Mouse (Mus musculus): ENCODE data around the gene Cep295nl. TPM values are rescaled to one million over a fixed set of nuclear protein-coding genes. Genes with fewer than 3 reads are reported as not detected.

Gene Cep295nl
- polyA plus RNA-seq, 1 experiment = not detected

DNA sequence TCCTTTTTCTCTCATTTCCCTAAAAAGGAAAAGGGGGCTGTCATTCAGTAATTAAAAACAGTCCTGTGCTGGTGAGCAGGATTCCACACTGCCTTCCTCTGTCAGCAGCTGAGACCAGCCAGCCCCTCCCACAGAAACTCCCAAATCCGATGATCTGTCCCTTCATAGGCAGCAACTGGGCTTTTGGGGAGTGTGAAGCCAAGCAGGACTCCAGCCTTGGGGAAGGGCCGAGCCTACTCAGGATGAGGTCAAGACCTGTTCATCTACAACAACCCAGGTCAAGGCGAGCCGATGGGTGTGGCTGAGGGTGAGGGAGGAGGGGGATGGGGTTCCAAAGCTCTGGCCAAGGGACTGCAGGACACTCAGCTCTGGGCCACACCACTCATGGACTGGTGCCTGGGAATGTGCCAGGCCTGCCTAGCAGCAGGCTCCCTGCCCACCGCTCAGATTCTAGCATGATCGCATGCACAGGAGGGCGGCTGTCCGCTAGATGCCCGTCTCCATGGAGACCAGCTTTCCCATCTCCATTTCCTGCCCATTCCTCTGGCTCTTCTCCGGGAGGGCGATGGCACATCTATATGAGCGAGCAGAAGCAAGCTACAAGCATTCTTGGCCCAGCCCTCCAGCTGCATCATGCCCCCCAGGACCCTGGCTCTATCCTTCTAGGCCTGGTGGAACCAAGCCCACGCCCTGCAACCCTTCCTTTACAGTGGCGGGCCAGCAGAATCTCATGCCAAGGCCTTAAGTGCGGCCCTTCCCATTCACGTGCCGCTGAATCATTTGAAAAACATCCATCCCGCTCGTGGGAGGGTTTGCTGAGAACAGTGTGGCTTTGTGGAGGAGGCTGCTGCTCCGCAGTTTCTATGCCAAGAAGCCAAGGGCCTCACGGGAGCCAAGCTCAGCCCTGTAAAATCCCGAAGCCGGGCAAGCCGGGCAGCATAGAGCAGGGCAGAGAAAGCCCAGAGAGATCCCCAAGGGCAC is 15.0 kb downstream of the Cep295nl start:
- no peak for TF ChIP-seq FLI1 (IDR thresholded peaks at IDR 0.05; ENCODE audit: low read length)
- no peak for TF ChIP-seq GATA1 (IDR thresholded peaks at IDR 0.05; ENCODE audit: borderline replicate concordance, low read length)
- no peaks in the 10 kb centered on the region for H3K9me3 ChIP-seq
- H3K4me3 ChIP-seq (replicated peaks) = no peak overlapping the region
- peaks cover 9% of the 10 kb centered on the region for H3K4me1 ChIP-seq
- H3K36me3 ChIP-seq (replicated peaks; ENCODE audit: low read length) = no peaks in the 10 kb centered on the region
- H3K27me3 ChIP-seq (replicated peaks) = peaks cover 81% of the 10 kb centered on the region

DNA sequence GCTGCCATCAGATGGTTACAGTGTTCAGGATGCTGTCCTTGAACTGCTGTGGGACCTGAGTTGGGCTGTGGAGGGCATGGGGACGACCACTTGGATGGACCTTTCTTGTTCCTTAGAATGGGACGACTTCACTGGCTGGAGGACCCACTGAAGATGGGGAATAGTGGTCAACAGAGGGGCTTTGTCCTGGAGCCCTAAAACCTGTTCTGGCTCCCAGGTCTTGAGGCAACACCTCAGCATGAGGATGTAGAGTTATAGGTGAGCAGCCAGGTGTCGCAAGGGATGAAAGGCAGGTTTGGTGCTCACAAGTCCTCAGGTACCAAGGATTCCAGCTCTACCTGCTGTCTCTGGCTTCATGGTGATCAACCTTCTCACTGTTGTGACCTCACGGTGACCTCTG is 15.8 kb downstream of the Cep295nl start:
- H3K9me3 ChIP-seq = no peaks in the 10 kb centered on the region
- TF ChIP-seq GATA1 (IDR thresholded peaks at IDR 0.05; ENCODE audit: borderline replicate concordance, low read length) (no peak), FLI1 (IDR thresholded peaks at IDR 0.05; ENCODE audit: low read length) (no peak)
- peaks cover 9% of the 10 kb centered on the region for H3K4me1 ChIP-seq
- H3K36me3 ChIP-seq (replicated peaks; ENCODE audit: low read length) = no peaks in the 10 kb centered on the region
- peak overlapping the region; percentile 23 for H3K4me3 ChIP-seq (replicated peaks)
- H3K27me3 ChIP-seq (replicated peaks) = peaks cover 84% of the 10 kb centered on the region

DNA sequence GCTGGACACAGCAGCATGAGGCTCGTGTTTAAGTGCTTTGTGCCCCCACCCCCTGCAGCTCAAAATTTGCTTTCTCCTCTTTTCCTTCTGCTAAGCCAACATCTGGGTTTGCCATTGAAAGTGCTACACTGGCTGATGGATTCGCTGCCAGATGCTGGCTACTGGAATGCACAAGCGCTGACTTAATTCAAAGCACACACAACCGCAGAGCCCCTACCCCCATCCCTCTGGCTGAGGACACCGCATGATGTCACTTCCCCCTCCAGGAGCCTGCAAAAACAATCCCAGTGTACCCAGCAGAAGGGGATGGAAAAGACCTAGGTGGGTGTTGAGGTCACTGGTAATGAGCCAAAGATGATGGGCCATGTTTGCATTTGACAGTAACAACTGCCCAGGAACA is 17.8 kb downstream of the Cep295nl start:
- no peak for TF ChIP-seq GATA1 (IDR thresholded peaks at IDR 0.05; ENCODE audit: borderline replicate concordance, low read length)
- TF ChIP-seq FLI1 (IDR thresholded peaks at IDR 0.05; ENCODE audit: low read length) = no peak
- Histone ChIP-seq H3K36me3 (replicated peaks; ENCODE audit: low read length) (no peaks in the 10 kb centered on the region), H3K27me3 (replicated peaks) (peaks cover 86% of the 10 kb centered on the region), H3K4me3 (replicated peaks) (no peak overlapping the region), H3K4me1 (peaks cover 9% of the 10 kb centered on the region), H3K9me3 (no peaks in the 10 kb centered on the region)

DNA sequence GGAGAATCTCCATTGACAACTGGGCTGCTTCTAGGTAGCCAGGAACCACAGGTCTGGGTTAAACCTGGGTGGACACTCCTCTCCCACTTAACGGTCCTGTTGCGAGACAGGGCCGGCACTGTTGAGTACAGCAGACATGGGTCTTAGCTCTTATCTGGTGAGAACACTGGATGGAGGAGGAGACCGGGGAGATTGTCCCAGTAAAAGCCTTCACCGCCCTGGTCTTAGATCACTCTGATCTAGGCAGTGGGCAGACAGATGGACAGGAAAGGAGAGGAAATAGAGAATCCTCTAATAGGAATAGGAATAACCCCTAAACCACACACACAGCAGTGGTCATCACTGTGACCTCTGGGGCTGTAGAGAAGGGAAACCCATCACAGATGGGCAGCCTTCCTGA is 18.3 kb downstream of the Cep295nl start:
- Histone ChIP-seq H3K4me3 (replicated peaks) (no peak overlapping the region), H3K4me1 (peaks cover 9% of the 10 kb centered on the region), H3K36me3 (replicated peaks; ENCODE audit: low read length) (no peaks in the 10 kb centered on the region), H3K9me3 (no peaks in the 10 kb centered on the region), H3K27me3 (replicated peaks) (peaks cover 90% of the 10 kb centered on the region)
- no peak for TF ChIP-seq GATA1 (IDR thresholded peaks at IDR 0.05; ENCODE audit: borderline replicate concordance, low read length)
- no peak for TF ChIP-seq FLI1 (IDR thresholded peaks at IDR 0.05; ENCODE audit: low read length)

DNA sequence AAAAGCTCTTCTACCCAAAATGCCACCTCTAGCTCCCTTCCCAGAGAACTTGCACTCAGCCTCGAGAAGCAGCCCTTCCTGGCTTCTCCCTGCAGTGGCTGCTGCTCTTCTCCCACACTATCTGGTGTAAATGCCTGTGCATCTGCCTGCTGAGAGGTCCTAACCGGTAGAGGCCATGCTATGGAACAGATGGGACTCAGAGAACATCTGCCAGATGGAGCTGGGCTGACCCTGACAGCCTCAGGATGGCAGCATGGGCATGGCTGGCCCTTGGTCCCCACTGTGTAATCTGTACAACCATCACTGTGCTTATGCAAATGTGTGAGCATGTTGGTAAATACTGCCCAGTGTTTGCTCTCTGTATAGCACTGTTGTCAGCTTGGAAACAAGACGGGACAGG is 19.7 kb downstream of the Cep295nl start:
- Histone ChIP-seq H3K36me3 (replicated peaks; ENCODE audit: low read length) (no peaks in the 10 kb centered on the region), H3K9me3 (no peaks in the 10 kb centered on the region), H3K4me1 (peaks cover 9% of the 10 kb centered on the region), H3K4me3 (replicated peaks) (no peak overlapping the region), H3K27me3 (replicated peaks) (peaks cover 82% of the 10 kb centered on the region)
- TF ChIP-seq FLI1 (IDR thresholded peaks at IDR 0.05; ENCODE audit: low read length) (no peak), GATA1 (IDR thresholded peaks at IDR 0.05; ENCODE audit: borderline replicate concordance, low read length) (no peak)

DNA sequence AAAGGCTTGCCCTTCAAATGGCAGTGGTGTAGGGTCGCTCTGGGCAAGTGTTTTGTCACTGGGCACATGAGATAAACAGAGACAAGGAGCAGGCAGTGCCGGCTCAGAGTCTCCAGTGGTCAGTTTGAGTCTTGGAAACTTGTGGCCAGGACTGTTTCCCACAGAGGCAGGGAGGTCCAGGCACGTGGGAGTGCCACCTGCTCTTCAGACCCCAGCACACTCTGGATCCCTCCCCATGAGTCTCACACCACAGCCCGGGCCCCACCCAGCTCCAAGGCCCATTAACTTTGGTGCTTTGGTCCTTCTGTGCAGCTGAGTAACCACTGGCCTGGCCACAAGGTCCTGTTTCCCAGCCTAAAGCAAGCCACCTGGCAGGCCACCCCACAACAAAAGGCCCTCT is 20.3 kb downstream of the Cep295nl start:
- TF ChIP-seq GATA1 (IDR thresholded peaks at IDR 0.05; ENCODE audit: borderline replicate concordance, low read length) = no peak

DNA sequence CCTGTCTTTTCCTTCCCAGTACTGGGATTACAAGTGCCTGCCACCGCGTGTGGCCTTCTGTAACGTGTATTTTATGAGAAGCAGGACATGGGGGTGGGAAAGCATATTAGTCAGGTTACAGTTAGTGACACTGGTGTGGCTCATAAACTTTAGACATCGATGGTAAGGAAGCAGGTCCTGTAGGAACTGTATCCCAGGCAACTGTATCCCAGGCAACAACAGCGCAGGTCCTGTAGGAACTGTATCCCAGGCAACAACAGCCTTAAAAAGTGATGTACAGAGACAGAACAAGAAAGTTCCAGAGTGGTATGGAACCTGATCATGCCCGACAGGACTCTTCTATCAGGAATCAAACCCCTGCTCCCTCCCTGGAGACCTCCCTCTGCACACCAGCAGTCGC is 20.8 kb downstream of the Cep295nl start:
- Histone ChIP-seq H3K4me3 (replicated peaks) (no peak overlapping the region), H3K9me3 (no peaks in the 10 kb centered on the region), H3K27me3 (replicated peaks) (peaks cover 77% of the 10 kb centered on the region), H3K36me3 (replicated peaks; ENCODE audit: low read length) (no peaks in the 10 kb centered on the region), H3K4me1 (peaks cover 9% of the 10 kb centered on the region)
- TF ChIP-seq GATA1 (IDR thresholded peaks at IDR 0.05; ENCODE audit: borderline replicate concordance, low read length) (no peak), FLI1 (IDR thresholded peaks at IDR 0.05; ENCODE audit: low read length) (no peak)

More for the DNA sequence above, 20.3 kb downstream of the Cep295nl start:
- Histone ChIP-seq H3K9me3 (no peaks in the 10 kb centered on the region), H3K4me3 (replicated peaks) (no peak overlapping the region), H3K36me3 (replicated peaks; ENCODE audit: low read length) (no peaks in the 10 kb centered on the region), H3K27me3 (replicated peaks) (peaks cover 80% of the 10 kb centered on the region), H3K4me1 (peaks cover 9% of the 10 kb centered on the region)

DNA sequence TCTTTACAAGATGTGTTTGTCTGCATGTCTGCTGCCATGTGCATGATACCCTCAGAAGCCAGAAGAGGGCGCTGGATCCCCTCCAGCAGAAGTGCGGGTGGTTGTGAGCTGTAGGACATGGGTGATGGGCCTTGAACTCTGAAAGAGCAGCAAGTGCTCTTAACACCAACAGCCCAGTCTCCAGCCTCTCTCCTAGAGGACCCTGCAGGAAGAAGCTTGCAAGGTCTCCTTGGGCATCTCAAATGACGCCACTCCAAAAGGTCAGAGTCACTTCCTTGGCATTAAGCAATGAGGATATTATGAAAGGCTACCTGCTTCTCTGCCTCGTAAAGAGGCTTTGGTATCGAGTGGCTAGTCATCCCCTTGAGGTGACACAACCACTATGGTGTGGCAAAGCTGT is 23.6 kb downstream of the Cep295nl start:
- no peak for TF ChIP-seq GATA1 (IDR thresholded peaks at IDR 0.05; ENCODE audit: borderline replicate concordance, low read length)
- TF ChIP-seq FLI1 (IDR thresholded peaks at IDR 0.05; ENCODE audit: low read length) = no peak
- Histone ChIP-seq H3K36me3 (replicated peaks; ENCODE audit: low read length) (no peaks in the 10 kb centered on the region), H3K4me3 (replicated peaks) (no peak overlapping the region), H3K27me3 (replicated peaks) (peaks cover 58% of the 10 kb centered on the region), H3K4me1 (no peaks in the 10 kb centered on the region), H3K9me3 (no peaks in the 10 kb centered on the region)

DNA sequence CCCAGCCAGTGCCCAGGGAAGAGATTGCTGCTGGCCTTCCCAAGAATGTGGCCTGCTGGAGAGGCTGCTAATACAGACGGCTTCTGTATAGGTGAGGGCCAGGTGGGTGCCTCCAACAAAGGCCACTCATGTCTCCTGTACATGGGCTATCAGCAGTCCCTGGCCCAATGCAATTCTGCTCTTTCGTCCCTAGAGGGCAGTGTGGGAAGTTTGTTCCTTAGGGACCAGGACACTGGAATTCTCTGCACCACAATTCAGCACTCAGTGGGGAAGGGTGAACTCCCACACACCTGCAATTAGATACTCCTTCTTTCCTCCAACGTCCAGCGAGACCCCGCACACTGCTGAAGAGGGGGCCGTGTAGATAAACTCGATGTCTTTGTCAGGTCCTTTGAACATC is 25.2 kb downstream of the Cep295nl start:
- H3K36me3 ChIP-seq (replicated peaks; ENCODE audit: low read length) = no peaks in the 10 kb centered on the region
- H3K9me3 ChIP-seq = no peaks in the 10 kb centered on the region
- peaks cover 49% of the 10 kb centered on the region for H3K27me3 ChIP-seq (replicated peaks)
- TF ChIP-seq FLI1 (IDR thresholded peaks at IDR 0.05; ENCODE audit: low read length) (no peak), GATA1 (IDR thresholded peaks at IDR 0.05; ENCODE audit: borderline replicate concordance, low read length) (no peak)
- no peak overlapping the region for H3K4me3 ChIP-seq (replicated peaks)
- no peaks in the 10 kb centered on the region for H3K4me1 ChIP-seq

DNA sequence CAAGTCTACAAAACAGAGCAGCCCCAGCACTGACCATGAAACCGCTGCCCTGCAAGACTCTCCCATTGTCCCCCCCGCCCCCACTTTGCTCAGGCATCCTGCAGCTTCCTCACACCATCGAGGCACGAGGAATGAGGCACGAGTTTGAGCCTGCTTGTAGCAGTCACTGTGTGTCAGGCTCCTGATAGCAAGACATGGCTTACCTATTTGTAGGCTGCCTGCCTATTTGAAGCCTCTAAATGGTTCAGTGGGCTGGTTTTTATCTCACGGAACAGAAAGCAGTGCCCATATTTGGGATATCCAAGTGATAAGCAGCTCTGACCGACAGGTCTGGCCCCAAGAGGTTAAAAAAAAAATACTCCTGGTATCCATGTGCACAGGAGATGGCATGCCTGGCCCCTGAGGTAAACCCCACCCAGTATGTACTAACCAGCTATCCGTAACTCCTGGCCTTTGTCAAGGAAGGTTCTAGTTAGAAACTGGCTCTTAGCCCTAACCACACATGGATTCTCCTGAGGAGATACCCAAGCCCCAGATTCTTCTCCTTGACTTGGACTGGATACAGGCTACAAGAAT is 26.0 kb downstream of the Cep295nl start:
- Histone ChIP-seq H3K4me1 (peaks cover 7% of the 10 kb centered on the region; the same call in 1 of the 2 replicates), H3K9me3 (no peaks in the 10 kb centered on the region), H3K36me3 (replicated peaks; ENCODE audit: low read length) (no peaks in the 10 kb centered on the region), H3K27me3 (replicated peaks) (peaks cover 40% of the 10 kb centered on the region), H3K4me3 (replicated peaks) (no peak overlapping the region)
- TF ChIP-seq FLI1 (IDR thresholded peaks at IDR 0.05; ENCODE audit: low read length) (no peak), GATA1 (IDR thresholded peaks at IDR 0.05; ENCODE audit: borderline replicate concordance, low read length) (no peak)

Data from megakaryocyte, embryonic 14.5 days (primary cell).